Mouse (Mus musculus): ENCODE data around the gene Hand2. TPM values are rescaled to one million over a fixed set of nuclear protein-coding genes. Genes with fewer than 3 reads are reported as not detected.

Hand2 gene
- 17.2 and 17.9 TPM in 2 replicates for polyA plus RNA-seq (2014; fragmentation: Nextera tagmentation; extraction: Ambion mirVana)

- Histone ChIP-seq H3K27ac (ENCODE audit: low read depth, low read length) (peak within 1 kb of the TSS; percentile 99), H3K4me3 (ENCODE audit: low read depth, low read length) (peak within 1 kb of the TSS; percentile 95), H3K36me3 (ENCODE audit: control insufficient read depth, insufficient read depth, low read length) (no peaks in the 10 kb centered on the region; the same call in 1 of the 2 replicates), H3K9ac (ENCODE audit: low read depth, low read length) (peak within 1 kb of the TSS; percentile 100), H3K4me2 (peak within 1 kb of the TSS; percentile 74), H3K27me3 (ENCODE audit: control insufficient read depth, insufficient read depth, low read length) (peaks cover 3% of the 10 kb centered on the region; the same call in 1 of the 2 replicates), H3K9me3 (replicated peaks; ENCODE audit: control insufficient read depth, low read length) (no peaks in the 10 kb centered on the region), H3K4me1 (ENCODE audit: control insufficient read depth, insufficient read depth, low read length) (no peaks in the 10 kb centered on the region; the same call in 1 of the 2 replicates)
- under 1% methylated on average over 77 of the region's 83 CpGs for WGBS (ENCODE audit: insufficient replicate concordance)
- ATAC-seq (replicated peaks; ENCODE audit: insufficient number of reproducible peaks, low FRiP score, low TSS enrichment): peak; percentile 74
Measured at GRCm38 (mm10) chr8:57320851-57321743, at the start of gene Hand2. Gene Hand2 (plus strand): TSS chr8:57320983.

DNA sequence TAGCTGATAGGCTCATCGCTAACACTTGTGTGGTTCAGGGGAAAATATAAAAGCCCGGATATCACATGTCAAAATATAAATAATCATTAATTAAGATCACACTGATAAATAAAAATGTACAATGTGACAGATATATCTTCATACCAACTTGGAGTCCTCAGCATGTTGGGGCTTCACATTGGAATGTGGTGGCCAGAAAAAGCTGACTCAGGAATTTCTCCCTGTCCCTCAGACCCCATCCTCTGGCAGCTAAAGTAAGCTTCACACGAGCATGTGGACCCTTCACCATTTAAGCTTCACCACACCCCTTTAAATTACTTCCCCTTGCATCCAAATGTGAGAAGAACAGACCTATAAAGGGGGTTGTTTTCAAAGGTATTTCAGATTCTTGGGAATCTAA is 47.7 kb upstream of the Hand2 start:
- WGBS (ENCODE audit: insufficient replicate concordance): 65% methylated on average over 3 of the region's 3 CpGs
- ATAC-seq (replicated peaks; ENCODE audit: insufficient number of reproducible peaks, low FRiP score, low TSS enrichment): no peak

DNA sequence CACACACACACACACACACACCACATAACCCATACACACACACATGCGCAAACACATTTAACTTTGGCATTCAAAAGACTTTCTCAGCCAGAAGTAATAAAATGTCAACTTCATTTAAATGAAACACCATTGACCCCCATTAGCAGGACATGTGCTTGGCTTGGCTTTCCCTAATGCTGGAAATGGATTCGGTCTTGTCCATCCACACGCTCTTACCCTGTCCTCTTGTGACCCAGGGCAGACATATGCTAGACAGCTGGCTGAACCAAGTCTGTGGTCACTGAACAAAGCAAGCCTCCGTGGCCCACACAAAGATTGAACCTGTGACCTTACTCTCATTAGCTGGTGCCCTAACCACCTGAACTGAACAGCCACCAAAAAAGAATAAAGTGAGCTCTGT is 27.3 kb upstream of the Hand2 start:
- Histone ChIP-seq H3K27me3 (ENCODE audit: control insufficient read depth, insufficient read depth, low read length) (no peaks in the 10 kb centered on the region), H3K4me3 (ENCODE audit: low read depth, low read length) (no peak overlapping the region), H3K9me3 (replicated peaks; ENCODE audit: control insufficient read depth, low read length) (no peaks in the 10 kb centered on the region), H3K4me1 (ENCODE audit: control insufficient read depth, insufficient read depth, low read length) (no peaks in the 10 kb centered on the region), H3K36me3 (ENCODE audit: control insufficient read depth, insufficient read depth, low read length) (no peaks in the 10 kb centered on the region), H3K4me2 (no peak overlapping the region), H3K9ac (ENCODE audit: low read depth, low read length) (no peak overlapping the region), H3K27ac (ENCODE audit: low read depth, low read length) (no peak overlapping the region)
- no peak for ATAC-seq (replicated peaks; ENCODE audit: insufficient number of reproducible peaks, low FRiP score, low TSS enrichment)
- 77% methylated on average over 4 of the region's 4 CpGs for WGBS (ENCODE audit: insufficient replicate concordance)

More for the DNA sequence above, 47.7 kb upstream of the Hand2 start:
- Histone ChIP-seq H3K27me3 (ENCODE audit: control insufficient read depth, insufficient read depth, low read length) (no peaks in the 10 kb centered on the region), H3K4me2 (no peak overlapping the region), H3K9me3 (replicated peaks; ENCODE audit: control insufficient read depth, low read length) (no peaks in the 10 kb centered on the region), H3K9ac (ENCODE audit: low read depth, low read length) (no peak overlapping the region), H3K36me3 (ENCODE audit: control insufficient read depth, insufficient read depth, low read length) (no peaks in the 10 kb centered on the region), H3K27ac (ENCODE audit: low read depth, low read length) (no peak overlapping the region), H3K4me3 (ENCODE audit: low read depth, low read length) (no peak overlapping the region), H3K4me1 (ENCODE audit: control insufficient read depth, insufficient read depth, low read length) (no peaks in the 10 kb centered on the region)

GRCm38 (mm10) chr8:57303513-57303912 is 17.3 kb upstream of the Hand2 start:
- no peak for ATAC-seq (replicated peaks; ENCODE audit: insufficient number of reproducible peaks, low FRiP score, low TSS enrichment)
- H3K27ac ChIP-seq (ENCODE audit: low read depth, low read length): no peak overlapping the region
- H3K4me3 ChIP-seq (ENCODE audit: low read depth, low read length): no peak overlapping the region
- H3K4me2 ChIP-seq: no peak overlapping the region
- H3K27me3 ChIP-seq (ENCODE audit: control insufficient read depth, insufficient read depth, low read length): no peaks in the 10 kb centered on the region
- H3K4me1 ChIP-seq (ENCODE audit: control insufficient read depth, insufficient read depth, low read length): peaks cover 3% of the 10 kb centered on the region; the same call in 1 of the 2 replicates
- H3K36me3 ChIP-seq (ENCODE audit: control insufficient read depth, insufficient read depth, low read length): peaks cover 12% of the 10 kb centered on the region
- no peaks in the 10 kb centered on the region; the same call in 1 of the 2 replicates for H3K9me3 ChIP-seq (replicated peaks; ENCODE audit: control insufficient read depth, low read length)
- 39% methylated on average over 1 of the region's 1 CpGs for WGBS (ENCODE audit: insufficient replicate concordance)
- no peak overlapping the region for H3K9ac ChIP-seq (ENCODE audit: low read depth, low read length)

GRCm38 (mm10) chr8:57304944-57305343 is 15.8 kb upstream of the Hand2 start:
- no peak for ATAC-seq (replicated peaks; ENCODE audit: insufficient number of reproducible peaks, low FRiP score, low TSS enrichment)
- Histone ChIP-seq H3K36me3 (ENCODE audit: control insufficient read depth, insufficient read depth, low read length) (peaks cover 12% of the 10 kb centered on the region), H3K27me3 (ENCODE audit: control insufficient read depth, insufficient read depth, low read length) (no peaks in the 10 kb centered on the region), H3K4me1 (ENCODE audit: control insufficient read depth, insufficient read depth, low read length) (peaks cover 3% of the 10 kb centered on the region; the same call in 1 of the 2 replicates), H3K4me3 (ENCODE audit: low read depth, low read length) (no peak overlapping the region), H3K4me2 (no peak overlapping the region), H3K27ac (ENCODE audit: low read depth, low read length) (no peak overlapping the region), H3K9me3 (replicated peaks; ENCODE audit: control insufficient read depth, low read length) (no peaks in the 10 kb centered on the region; the same call in 1 of the 2 replicates), H3K9ac (ENCODE audit: low read depth, low read length) (no peak overlapping the region)
- WGBS (ENCODE audit: insufficient replicate concordance): 51% methylated on average over 11 of the region's 11 CpGs

GRCm38 (mm10) chr8:57306441-57306840 is 14.3 kb upstream of the Hand2 start:
- H3K4me1 ChIP-seq (ENCODE audit: control insufficient read depth, insufficient read depth, low read length): peaks cover 3% of the 10 kb centered on the region; the same call in 1 of the 2 replicates
- H3K9me3 ChIP-seq (replicated peaks; ENCODE audit: control insufficient read depth, low read length): no peaks in the 10 kb centered on the region; the same call in 1 of the 2 replicates
- no peak overlapping the region for H3K4me2 ChIP-seq
- no peak for ATAC-seq (replicated peaks; ENCODE audit: insufficient number of reproducible peaks, low FRiP score, low TSS enrichment)
- 86% methylated on average over 1 of the region's 1 CpGs for WGBS (ENCODE audit: insufficient replicate concordance)
- H3K4me3 ChIP-seq (ENCODE audit: low read depth, low read length): no peak overlapping the region
- H3K27ac ChIP-seq (ENCODE audit: low read depth, low read length): no peak overlapping the region
- no peak overlapping the region for H3K9ac ChIP-seq (ENCODE audit: low read depth, low read length)
- H3K36me3 ChIP-seq (ENCODE audit: control insufficient read depth, insufficient read depth, low read length): peaks cover 12% of the 10 kb centered on the region
- H3K27me3 ChIP-seq (ENCODE audit: control insufficient read depth, insufficient read depth, low read length): no peaks in the 10 kb centered on the region

GRCm38 (mm10) chr8:57309844-57310485 is 10.8 kb upstream of the Hand2 start:
- WGBS (ENCODE audit: insufficient replicate concordance): 57% methylated on average over 1 of the region's 1 CpGs
- H3K4me3 ChIP-seq (ENCODE audit: low read depth, low read length): no peak overlapping the region
- no peak for ATAC-seq (replicated peaks; ENCODE audit: insufficient number of reproducible peaks, low FRiP score, low TSS enrichment)
- H3K36me3 ChIP-seq (ENCODE audit: control insufficient read depth, insufficient read depth, low read length): peaks cover 9% of the 10 kb centered on the region
- H3K27ac ChIP-seq (ENCODE audit: low read depth, low read length): no peak overlapping the region
- H3K4me1 ChIP-seq (ENCODE audit: control insufficient read depth, insufficient read depth, low read length): peaks cover 19% of the 10 kb centered on the region
- no peaks in the 10 kb centered on the region for H3K27me3 ChIP-seq (ENCODE audit: control insufficient read depth, insufficient read depth, low read length)
- no peak overlapping the region for H3K4me2 ChIP-seq
- no peaks in the 10 kb centered on the region; the same call in 1 of the 2 replicates for H3K9me3 ChIP-seq (replicated peaks; ENCODE audit: control insufficient read depth, low read length)
- H3K9ac ChIP-seq (ENCODE audit: low read depth, low read length): no peak overlapping the region

DNA sequence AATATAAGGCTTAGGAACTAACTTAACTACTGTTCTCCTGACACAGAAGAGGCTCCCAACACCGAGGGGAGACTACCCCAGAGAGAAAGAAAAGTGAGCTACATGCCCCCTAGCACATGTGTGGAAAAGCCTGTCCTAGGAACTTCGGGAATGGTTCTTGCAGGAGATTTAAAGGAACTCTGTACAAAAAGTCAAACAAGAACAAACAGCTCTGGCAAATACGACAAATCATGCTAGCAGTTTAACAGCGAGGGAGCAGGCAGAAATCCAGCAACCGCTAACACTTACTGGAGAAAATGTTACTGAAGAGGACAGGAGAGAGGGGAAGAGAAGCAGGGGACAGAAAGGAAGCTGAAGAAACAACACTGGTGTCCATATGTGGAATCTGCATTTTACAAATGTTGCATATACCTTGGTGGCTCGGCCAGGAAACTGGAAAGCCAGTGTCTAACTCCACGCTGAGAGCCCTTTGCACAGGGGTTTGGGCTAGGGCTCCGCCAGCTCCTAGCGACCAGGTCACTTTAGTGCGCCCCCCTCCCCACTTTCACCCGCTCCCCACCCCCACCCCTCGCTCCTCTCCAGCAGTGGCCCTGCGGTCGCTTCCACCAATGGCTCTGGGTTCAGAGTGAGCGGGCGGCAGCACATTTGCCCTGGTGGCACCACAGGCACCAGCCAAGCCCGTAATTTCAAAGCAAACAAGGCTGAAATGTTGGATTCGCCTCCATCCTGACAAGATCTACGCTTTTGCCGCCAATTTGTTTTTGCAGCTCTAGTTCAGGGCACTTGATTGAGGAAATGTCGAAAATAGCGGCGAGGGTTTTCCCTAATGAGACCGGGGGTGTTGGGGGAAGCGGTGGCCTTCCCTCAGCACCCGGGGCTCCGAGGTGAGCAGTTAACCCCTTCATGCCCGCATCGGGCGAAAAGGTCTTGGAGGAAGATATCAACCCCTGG is 8.5 kb upstream of the Hand2 start:
- Histone ChIP-seq H3K27ac (ENCODE audit: low read depth, low read length) (peak overlapping the region; percentile 92), H3K9ac (ENCODE audit: low read depth, low read length) (peak overlapping the region; percentile 85), H3K36me3 (ENCODE audit: control insufficient read depth, insufficient read depth, low read length) (no peaks in the 10 kb centered on the region), H3K9me3 (replicated peaks; ENCODE audit: control insufficient read depth, low read length) (no peaks in the 10 kb centered on the region), H3K27me3 (ENCODE audit: control insufficient read depth, insufficient read depth, low read length) (no peaks in the 10 kb centered on the region), H3K4me3 (ENCODE audit: low read depth, low read length) (peak overlapping the region; percentile 53), H3K4me2 (peak overlapping the region; percentile 97), H3K4me1 (ENCODE audit: control insufficient read depth, insufficient read depth, low read length) (peaks cover 19% of the 10 kb centered on the region)
- WGBS (ENCODE audit: insufficient replicate concordance): under 1% methylated on average over 30 of the region's 30 CpGs
- peak; percentile 49 for ATAC-seq (replicated peaks; ENCODE audit: insufficient number of reproducible peaks, low FRiP score, low TSS enrichment)
